Mouse (Mus musculus): ENCODE measurements around the gene Slc22a17.

DNA sequence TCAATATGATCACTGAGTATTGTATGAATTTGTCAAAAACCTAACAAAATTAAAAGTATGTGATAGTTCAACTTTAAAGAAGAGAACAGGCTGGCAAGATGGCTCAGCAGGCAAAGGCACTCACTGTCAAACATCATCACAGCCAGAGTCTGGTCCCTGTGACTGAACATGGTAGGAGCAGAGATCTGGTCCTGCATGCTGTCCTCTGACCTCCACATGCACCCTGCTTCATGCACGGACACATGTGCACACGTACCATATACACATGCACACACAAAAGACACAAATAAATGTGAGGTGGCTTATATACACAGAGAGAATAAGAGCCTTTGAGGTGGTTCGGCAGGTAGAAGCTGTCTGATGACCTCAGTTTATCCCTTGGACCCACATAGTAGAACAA, 42.5 kb upstream of the Slc22a17 start:
- TF ChIP-seq MYOD1 (IDR thresholded peaks at IDR 0.05; ENCODE audit: control insufficient read depth, insufficient read length, low read depth) (no peak), CTCF (IDR thresholded peaks at IDR 0.05; ENCODE audit: control insufficient read depth, insufficient read depth, insufficient read length) (no peak), USF1 (IDR thresholded peaks at IDR 0.05; ENCODE audit: low read depth) (no peak)
